Mouse (Mus musculus): Measurements from ENCODE around the gene Fam71a. TPM values are rescaled to one million over a fixed set of nuclear protein-coding genes. Genes with fewer than 3 reads are reported as not detected.
A peak's percentile ranks its signal among the peaks of the same experiment; 100 is the strongest.

Fam71a gene
- polyA plus RNA-seq, 1 experiment from 2014 or later: not detected

- H3K9me3 ChIP-seq (replicated peaks; ENCODE audit: low read length): no peaks in the 10 kb centered on the region
- peak; percentile 96 for DNase-seq (ENCODE audit: low spot score)
- under 1% methylated on average over 67 of the region's 67 CpGs for WGBS
- H3K27ac ChIP-seq: peak overlapping the region; percentile 83
- TF ChIP-seq CTCF (IDR thresholded peaks at IDR 0.05; ENCODE audit: low read depth): no peak
- ATAC-seq (replicated peaks; ENCODE audit: low FRiP score, low read depth): peak; percentile 85
- 0 out of 2 replicates have a peak, but pooled peaks cover 11% of the 10 kb centered on the region for H3K27me3 ChIP-seq (ENCODE audit: insufficient read depth, low read length)
- H3K4me1 ChIP-seq (replicated peaks; ENCODE audit: insufficient read depth, low read length): peaks cover 41% of the 10 kb centered on the region
- H3K4me2 ChIP-seq (ENCODE audit: low read length): peak overlapping the region; percentile 100
- H3K4me3 ChIP-seq (replicated peaks; ENCODE audit: low read depth, low read length): peak overlapping the region; percentile 71
- no peaks in the 10 kb centered on the region for H3K36me3 ChIP-seq (ENCODE audit: insufficient read depth, low read length)
- peak overlapping the region; percentile 68 for H3K9ac ChIP-seq (ENCODE audit: low read depth, low read length)
Measured at GRCm38 (mm10) chr1:191183163-191184065, 18.8 kb upstream of the Fam71a start.

DNA sequence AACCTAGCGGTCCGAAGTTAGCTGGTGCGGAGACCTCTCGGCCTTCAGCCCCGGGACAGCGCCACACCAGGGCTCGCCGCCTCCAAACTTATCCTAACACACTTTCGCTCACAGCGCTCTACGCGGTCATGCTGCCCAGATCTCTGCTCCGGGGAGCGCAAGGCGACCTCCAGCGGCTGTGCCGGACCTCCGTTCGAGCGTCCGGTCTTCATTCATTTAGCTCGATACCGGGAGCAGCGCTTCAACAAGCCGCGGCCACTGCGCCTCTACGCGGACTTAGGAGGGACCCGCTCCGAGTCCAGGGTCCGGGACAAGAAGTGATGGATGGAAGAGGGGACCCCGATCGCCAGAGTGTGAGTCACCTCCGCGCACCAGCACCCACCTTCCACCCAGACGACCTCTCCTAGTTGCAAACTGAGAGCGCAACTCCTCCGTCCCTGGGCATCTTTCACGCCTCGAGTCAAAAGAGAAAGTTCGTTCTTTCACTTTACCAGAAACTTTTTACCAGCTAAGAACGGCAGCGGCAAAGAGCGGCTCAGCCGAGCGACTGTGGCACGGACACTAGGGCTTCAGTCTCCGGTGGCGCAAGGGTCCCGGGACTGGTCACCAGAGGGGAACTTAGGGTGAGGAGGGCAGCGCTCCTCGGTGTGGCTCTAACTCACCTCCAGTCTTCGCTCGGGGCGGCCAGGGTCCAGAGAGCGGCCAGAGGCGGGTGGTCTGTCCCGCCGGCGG is 18.0 kb upstream of the Fam71a start:
- H3K27ac ChIP-seq: peak overlapping the region; percentile 83
- ATAC-seq (replicated peaks; ENCODE audit: low FRiP score, low read depth): peak; percentile 30; the same call in 1 of the 2 replicates
- peaks cover 42% of the 10 kb centered on the region for H3K4me1 ChIP-seq (replicated peaks; ENCODE audit: insufficient read depth, low read length)
- H3K36me3 ChIP-seq (ENCODE audit: insufficient read depth, low read length): no peaks in the 10 kb centered on the region
- H3K4me2 ChIP-seq (ENCODE audit: low read length): peak overlapping the region; percentile 100
- peak; percentile 91 for DNase-seq (ENCODE audit: low spot score)
- peak overlapping the region; percentile 68 for H3K9ac ChIP-seq (ENCODE audit: low read depth, low read length)
- H3K4me3 ChIP-seq (replicated peaks; ENCODE audit: low read depth, low read length): peak overlapping the region; percentile 71
- no peaks in the 10 kb centered on the region for H3K9me3 ChIP-seq (replicated peaks; ENCODE audit: low read length)
- H3K27me3 ChIP-seq (ENCODE audit: insufficient read depth, low read length): 0 out of 2 replicates have a peak, but pooled peaks cover 11% of the 10 kb centered on the region
- peak; percentile 67 for TF ChIP-seq CTCF (IDR thresholded peaks at IDR 0.05; ENCODE audit: low read depth)
- under 1% methylated on average over 61 of the region's 61 CpGs for WGBS

DNA sequence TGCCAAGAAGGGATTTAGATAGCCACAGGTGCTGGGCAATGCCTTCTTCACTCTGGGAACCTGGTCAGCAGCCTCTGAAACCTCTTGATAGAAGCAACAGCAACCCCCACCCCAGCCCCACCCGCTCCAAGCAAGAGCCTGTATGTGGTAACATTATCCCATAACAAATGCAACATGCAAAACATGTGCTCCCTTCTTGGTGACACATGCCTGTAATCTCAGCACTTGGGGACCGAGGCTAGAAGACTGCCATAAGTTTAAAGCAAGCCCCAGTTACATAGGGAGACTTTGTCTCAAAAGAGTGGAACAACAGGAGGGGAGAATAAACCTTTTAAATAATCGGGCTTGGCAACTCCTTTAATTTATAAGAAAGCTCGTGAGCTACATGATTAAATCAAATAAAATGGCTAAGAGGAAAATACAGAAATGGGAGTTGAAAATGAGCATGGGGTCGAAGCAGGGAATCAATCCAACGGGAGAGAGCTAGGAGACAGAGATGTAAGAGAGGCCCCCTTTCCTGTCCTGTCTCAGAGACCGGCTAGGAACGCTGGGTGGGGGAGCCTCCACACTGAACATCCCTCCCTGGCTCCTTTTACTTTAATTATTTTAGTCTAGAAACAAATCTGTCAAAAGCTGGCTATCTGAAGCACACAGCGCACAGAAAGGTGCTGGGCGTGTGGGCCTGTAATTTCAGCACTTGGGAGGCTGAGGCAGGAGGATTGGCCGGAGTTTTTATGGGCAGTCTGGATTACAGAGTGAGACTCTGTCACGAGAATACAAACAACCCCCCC is 17.0 kb upstream of the Fam71a start:
- peak overlapping the region; percentile 71 for H3K4me3 ChIP-seq (replicated peaks; ENCODE audit: low read depth, low read length)
- no peaks in the 10 kb centered on the region for H3K9me3 ChIP-seq (replicated peaks; ENCODE audit: low read length)
- no peak for ATAC-seq (replicated peaks; ENCODE audit: low FRiP score, low read depth)
- 0 out of 2 replicates have a peak, but pooled peaks cover 8% of the 10 kb centered on the region for H3K27me3 ChIP-seq (ENCODE audit: insufficient read depth, low read length)
- H3K27ac ChIP-seq: no peak overlapping the region
- H3K36me3 ChIP-seq (ENCODE audit: insufficient read depth, low read length): no peaks in the 10 kb centered on the region
- peaks cover 42% of the 10 kb centered on the region for H3K4me1 ChIP-seq (replicated peaks; ENCODE audit: insufficient read depth, low read length)
- H3K4me2 ChIP-seq (ENCODE audit: low read length): peak overlapping the region; percentile 100
- DNase-seq (ENCODE audit: low spot score): no peak
- no peak for TF ChIP-seq CTCF (IDR thresholded peaks at IDR 0.05; ENCODE audit: low read depth)
- no peak overlapping the region for H3K9ac ChIP-seq (ENCODE audit: low read depth, low read length)
- 46% methylated on average over 12 of the region's 12 CpGs for WGBS

- Histone ChIP-seq H3K4me2 (ENCODE audit: low read length) (peak overlapping the region; percentile 29), H3K9me3 (replicated peaks; ENCODE audit: low read length) (no peaks in the 10 kb centered on the region), H3K27me3 (ENCODE audit: insufficient read depth, low read length) (0 out of 2 replicates have a peak, but pooled peaks cover 8% of the 10 kb centered on the region), H3K9ac (ENCODE audit: low read depth, low read length) (no peak overlapping the region), H3K4me3 (replicated peaks; ENCODE audit: low read depth, low read length) (no peak overlapping the region), H3K27ac (peak overlapping the region; percentile 32; the same call in 1 of the 2 replicates), H3K36me3 (ENCODE audit: insufficient read depth, low read length) (no peaks in the 10 kb centered on the region), H3K4me1 (replicated peaks; ENCODE audit: insufficient read depth, low read length) (peaks cover 33% of the 10 kb centered on the region)
- ATAC-seq (replicated peaks; ENCODE audit: low FRiP score, low read depth): no peak
- 58% methylated on average over 4 of the region's 4 CpGs for WGBS
- DNase-seq (ENCODE audit: low spot score): peak; percentile 63
- no peak for TF ChIP-seq CTCF (IDR thresholded peaks at IDR 0.05; ENCODE audit: low read depth)
Measured at GRCm38 (mm10) chr1:191180397-191180796, 15.8 kb upstream of the Fam71a start.

DNA sequence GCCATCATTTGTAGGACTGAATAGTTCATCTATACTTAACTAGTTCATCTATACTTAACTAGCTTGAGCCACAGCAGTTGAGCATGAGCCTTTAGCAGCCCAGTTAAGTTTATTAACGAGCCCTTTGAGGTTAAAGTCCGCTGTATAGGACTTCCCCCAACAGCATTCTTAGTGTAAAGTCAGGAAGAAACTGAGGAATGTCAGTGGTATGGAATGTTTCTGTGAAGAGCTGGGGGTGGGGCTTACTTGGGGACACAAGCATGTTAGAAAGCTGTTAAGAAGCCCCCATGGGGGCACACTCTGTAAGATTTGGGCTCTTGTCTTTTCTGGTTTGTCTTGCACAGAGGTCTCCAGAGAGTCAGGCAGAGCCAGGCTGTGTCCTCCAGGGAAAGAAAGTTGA is 15.2 kb upstream of the Fam71a start:
- WGBS: 36% methylated on average over 2 of the region's 2 CpGs
- Histone ChIP-seq H3K9ac (ENCODE audit: low read depth, low read length) (no peak overlapping the region), H3K36me3 (ENCODE audit: insufficient read depth, low read length) (no peaks in the 10 kb centered on the region), H3K4me3 (replicated peaks; ENCODE audit: low read depth, low read length) (no peak overlapping the region), H3K9me3 (replicated peaks; ENCODE audit: low read length) (no peaks in the 10 kb centered on the region), H3K27ac (peak overlapping the region; percentile 32; the same call in 1 of the 2 replicates), H3K4me1 (replicated peaks; ENCODE audit: insufficient read depth, low read length) (peaks cover 27% of the 10 kb centered on the region; the same call in 1 of the 2 replicates), H3K27me3 (ENCODE audit: insufficient read depth, low read length) (0 out of 2 replicates have a peak, but pooled peaks cover 6% of the 10 kb centered on the region), H3K4me2 (ENCODE audit: low read length) (peak overlapping the region; percentile 29)
- no peak for TF ChIP-seq CTCF (IDR thresholded peaks at IDR 0.05; ENCODE audit: low read depth)
- ATAC-seq (replicated peaks; ENCODE audit: low FRiP score, low read depth) (no peak), DNase-seq (ENCODE audit: low spot score) (peak; percentile 74)

All from kidney, postnatal 0 days (tissue).